Mouse (Mus musculus): Measurements from ENCODE around the gene Klf13.

The Klf13 gene

DNA sequence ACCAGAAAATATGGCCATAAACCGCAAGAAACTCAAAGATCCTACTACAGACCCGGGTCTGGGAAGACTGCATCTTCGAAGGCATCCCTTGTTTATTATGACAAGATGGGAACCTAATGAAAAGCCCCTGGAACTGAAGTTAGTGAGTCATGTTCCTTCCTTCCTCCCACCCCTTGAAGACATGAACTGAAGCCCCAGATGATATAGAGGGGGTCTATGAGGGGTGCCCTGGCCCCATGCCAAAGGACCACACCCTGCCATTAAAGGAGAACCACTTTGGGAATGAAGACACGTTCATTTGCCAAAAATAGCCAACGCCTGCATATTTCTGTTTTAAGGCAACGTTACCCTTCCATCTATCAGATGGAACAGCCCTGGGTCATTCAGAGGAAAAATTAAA is 50.0 kb downstream of the Klf13 start:
- DNase-seq (ENCODE audit: low spot score in 2 of 2): no peak

DNA sequence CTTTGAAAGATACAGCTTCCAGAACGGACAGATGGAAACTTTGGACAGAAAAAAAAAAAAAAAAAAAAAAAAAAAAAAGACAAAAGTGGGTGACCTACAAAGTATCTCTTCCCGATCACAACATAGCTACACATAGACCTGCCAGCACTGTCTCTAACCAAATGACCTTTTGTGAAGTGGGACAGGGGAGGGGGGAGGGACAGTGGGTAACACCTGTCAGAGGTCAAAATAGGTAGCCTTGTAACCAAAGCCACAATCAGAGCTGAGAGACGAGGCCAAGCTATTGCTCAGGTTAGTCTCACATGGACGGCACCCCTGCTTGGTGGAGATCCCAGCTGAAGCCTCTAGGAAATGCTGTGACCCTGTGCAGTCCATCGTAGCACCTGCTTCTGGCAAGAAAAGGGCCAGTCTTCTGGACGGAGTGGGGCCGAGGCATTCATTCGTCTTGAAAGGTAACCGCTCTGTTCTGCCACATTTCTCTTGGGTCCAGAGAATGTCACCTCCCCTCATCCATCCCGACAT is 51.1 kb downstream of the Klf13 start:
- DNase-seq (ENCODE audit: low spot score in 2 of 2): no peak

- DNase-seq (ENCODE audit: low spot score in 2 of 2): no peak
Measured at GRCm38 (mm10) chr7:63887034-63887551, 51.6 kb downstream of the Klf13 start.

GRCm38 (mm10) chr7:63885025-63885424 is 53.7 kb downstream of the Klf13 start:
- DNase-seq (ENCODE audit: low spot score in 2 of 2): no peak

DNA sequence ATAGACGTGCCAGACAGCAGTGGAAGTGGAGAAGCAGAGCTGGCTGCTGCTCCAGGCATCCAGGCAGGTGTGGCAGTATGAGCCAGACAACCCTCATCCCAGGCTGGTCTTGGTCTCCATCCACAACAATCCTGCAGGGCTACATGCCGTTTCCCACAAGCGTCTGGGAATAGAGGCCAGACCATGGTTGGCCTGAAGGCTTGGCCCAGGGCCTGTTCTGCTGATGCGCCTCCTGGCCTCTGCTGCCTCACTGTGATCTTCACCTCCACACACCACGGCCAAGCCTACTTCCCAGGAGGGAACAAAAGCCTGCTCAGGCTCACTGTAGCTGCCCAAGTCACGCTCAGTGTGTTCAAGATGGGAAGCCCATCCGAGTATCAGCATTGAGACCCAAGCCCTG is 56.0 kb downstream of the Klf13 start:
- no peak for DNase-seq (ENCODE audit: low spot score in 2 of 2)

DNA sequence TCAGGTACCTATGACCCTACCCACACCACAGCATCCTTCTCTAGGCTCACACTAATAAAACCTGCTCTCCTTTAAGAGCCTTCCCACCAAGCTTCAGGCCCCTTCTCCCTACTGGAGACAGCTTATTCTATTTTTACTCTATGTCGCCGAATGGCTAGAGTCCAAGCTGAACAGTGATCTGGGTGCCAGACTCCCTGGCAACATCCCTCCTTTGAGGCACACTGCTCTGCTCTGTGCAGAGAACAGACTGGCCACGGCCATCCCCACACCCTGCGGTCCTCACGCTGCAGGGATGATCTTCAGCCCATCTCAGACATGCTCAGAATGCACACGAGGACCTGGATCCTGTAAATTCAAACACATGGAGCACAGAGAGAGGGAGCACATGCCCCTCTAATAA is 59.1 kb downstream of the Klf13 start:
- peak in 1 of 2 experiments; percentile 21 for DNase-seq (ENCODE audit: low spot score in 2 of 2)

DNA sequence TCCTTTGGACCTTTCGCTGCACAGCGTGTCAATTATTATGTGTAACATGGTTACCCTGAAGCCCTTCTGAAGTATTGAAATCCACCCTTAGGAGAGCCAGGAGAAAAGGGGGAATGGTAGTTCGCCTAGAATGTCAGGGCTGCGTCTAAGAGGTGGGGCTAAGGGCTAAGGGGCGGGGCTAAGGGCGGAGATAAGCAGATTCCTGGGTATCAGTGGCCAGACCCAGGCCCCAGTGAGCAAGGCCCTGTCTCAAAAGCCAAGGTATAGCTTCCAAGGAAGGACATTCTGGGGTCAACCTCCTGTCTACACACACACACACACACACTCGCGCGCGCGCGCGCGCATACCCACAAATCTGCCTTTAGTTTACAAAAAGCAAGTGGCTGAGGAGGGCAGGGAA is 61.1 kb downstream of the Klf13 start:
- no peak for DNase-seq (ENCODE audit: low spot score in 2 of 2)

DNA sequence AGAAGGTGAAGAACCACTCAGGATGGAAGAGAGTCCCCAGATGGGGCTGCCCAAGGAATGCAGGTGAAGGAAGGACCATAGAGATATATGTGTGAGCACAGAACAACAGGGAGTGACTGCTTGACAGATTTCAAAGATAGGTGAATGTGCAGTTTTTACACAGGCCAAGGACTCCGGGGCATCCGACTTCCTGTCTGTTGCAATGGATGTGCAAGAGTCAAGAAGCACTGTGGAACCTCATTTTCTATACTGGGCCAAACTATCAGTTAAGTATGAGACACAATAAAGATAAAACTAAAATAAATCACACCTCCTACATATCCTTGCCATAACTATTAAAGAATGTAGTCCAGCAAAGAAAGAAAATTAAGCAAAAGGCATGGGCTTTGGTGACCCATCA is 62.1 kb downstream of the Klf13 start:
- no peak for DNase-seq (ENCODE audit: low spot score in 2 of 2)

DNA sequence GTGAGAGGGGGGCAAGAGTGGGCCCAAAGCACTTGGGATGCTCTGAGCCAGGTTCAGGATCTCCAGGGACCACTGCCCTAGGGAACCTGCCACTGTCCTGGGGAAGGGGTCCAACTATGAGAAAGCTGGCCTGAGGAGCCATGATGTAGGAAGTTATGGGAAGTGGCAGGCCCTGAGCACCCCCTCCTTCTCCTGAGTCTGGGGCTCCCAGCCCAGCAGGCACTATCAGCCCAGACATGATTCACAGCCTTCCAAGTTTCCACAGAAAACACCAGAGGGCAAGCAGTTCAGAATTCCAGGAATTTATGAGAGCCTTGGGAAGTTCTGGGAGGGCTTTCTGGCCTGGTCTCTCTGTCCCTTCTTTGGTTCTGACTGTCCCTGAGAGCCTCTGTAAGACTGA is 63.0 kb downstream of the Klf13 start:
- no peak for DNase-seq (ENCODE audit: low spot score in 2 of 2)

GRCm38 (mm10) chr7:63873880-63874279 is 64.8 kb downstream of the Klf13 start:
- no peak for DNase-seq (ENCODE audit: low spot score in 2 of 2)

DNA sequence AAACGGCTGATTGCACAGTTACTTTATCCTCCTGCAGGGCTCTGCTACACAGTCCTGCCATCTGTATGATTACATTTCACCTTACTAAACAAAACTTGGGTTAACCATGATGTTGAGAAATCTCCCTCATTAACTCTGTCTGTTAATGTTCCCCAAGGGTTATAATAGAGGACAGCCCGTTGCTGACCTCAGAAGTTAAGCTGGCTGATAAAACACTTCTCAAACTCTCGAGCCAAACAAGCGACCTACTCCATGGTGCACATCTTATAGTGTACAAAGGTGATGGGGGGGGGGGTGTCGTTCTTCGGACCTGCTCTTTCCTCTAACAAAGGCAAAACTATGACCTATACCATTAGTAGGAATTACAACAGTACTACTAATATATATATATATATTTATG is 67.0 kb downstream of the Klf13 start:
- DNase-seq (ENCODE audit: low spot score in 2 of 2): no peak

GRCm38 (mm10) chr7:63868356-63868918 is 70.3 kb downstream of the Klf13 start:
- no peak for DNase-seq (ENCODE audit: low spot score in 2 of 2)

DNA sequence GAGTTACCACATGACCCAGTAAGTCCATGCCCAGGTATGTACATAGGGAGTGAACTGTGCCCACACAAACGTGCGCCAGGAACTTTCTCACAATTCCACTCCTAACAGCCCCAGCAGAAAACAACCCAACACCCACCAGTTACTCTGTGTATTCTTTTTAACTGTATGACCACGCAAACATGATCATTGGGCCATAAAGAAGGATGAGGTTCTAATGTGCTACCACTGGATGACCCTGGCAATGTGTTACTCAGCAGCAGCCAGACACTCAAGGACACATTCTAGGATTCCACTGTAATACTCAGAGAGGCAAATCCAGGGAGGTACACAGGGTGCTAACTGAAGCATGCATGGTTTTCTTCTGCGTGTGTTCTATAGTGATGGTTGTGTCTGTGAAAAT is 72.8 kb downstream of the Klf13 start:
- no peak for DNase-seq (ENCODE audit: low spot score in 2 of 2)

DNA sequence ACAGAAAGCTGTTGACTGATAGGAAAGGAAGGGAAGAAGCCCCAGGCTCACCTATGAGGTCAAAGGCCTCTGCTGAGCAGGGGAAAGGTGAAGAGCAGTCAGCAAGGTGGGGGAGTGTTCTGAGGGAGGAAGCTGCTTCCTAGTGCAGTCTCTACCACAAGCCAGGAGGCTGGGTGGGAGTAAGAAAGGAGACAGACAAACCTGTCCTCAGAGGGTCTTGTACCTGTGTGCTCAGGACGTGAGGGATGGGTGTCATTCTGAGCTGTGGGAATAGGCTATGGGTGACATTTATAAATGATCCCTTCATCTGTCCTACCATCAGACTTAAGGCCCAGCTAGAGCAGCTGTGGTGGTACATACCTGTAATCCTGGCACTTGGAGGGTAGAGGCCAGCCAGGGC is 75.7 kb downstream of the Klf13 start:
- no peak for DNase-seq (ENCODE audit: low spot score in 2 of 2)

DNA sequence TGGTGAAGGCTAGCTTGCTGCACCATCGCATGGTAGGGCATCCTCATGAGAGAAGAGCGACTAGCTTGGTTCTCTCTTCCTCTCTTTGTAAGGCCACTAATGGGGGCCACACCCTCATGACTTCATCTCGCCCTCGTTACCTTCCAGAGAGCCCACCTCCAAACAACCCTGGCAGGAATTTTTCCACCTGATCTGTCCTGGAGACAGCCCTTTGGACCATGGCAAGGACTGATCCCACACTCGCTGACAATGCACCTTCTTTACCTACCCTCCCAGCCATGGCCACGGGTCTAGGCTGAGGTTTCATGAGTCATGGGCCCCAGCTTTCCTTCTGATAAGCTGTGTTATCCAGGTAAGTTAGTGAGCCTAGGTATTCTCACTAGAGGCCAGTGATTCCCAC is 77.6 kb downstream of the Klf13 start:
- DNase-seq (ENCODE audit: low spot score in 2 of 2): no peak

GRCm38 (mm10) chr7:63858571-63859152 is 80.1 kb downstream of the Klf13 start:
- peak; percentile 51 to 68 for DNase-seq (ENCODE audit: low spot score in 2 of 2)

- DNase-seq (ENCODE audit: low spot score in 2 of 2): no peak
Measured at GRCm38 (mm10) chr7:63857771-63858417, 80.8 kb downstream of the Klf13 start.

DNA sequence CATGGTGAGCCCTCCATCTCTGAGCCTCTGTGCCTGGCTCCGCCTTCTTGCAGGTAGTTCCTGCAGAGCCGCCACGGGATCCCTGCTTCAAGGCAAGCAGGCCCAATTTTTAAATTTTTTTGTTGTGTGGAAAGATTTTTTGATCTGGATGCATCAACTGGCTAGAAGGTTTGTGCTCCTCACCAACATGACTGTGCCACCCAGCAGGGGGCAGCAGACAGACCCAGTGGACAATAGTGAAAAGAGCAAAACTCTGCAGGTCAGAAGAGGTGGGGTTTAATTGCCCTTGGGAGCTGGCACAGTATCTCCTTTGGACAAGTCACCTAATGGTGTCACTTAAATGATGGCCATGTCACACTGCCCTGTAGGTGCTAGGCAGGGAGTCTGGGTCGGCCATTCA is 83.4 kb downstream of the Klf13 start:
- peak in 1 of 2 experiments; percentile 44 for DNase-seq (ENCODE audit: low spot score in 2 of 2)

- peak in 1 of 2 experiments; percentile 46 for DNase-seq (ENCODE audit: low spot score in 2 of 2)
Measured at GRCm38 (mm10) chr7:63851841-63852533, 86.7 kb downstream of the Klf13 start.
